Mouse (Mus musculus): ENCODE measurements at regions not wholly inside any gene's neighbourhood (a gene's known extent, or its start where the extent isn't known, plus 50 kb on each side); places are given as distances from the start of the nearest gene placed in this dataset.

GRCm38 (mm10) chr2:134275881-134276280 lies 278.3 kb downstream of the Hao1 start:
- Histone ChIP-seq H3K36me3 (ENCODE audit: control insufficient read depth, insufficient read depth, low read length) (no peaks in the 10 kb centered on the region), H3K27ac (replicated peaks; ENCODE audit: low read depth, low read length) (no peak overlapping the region), H3K9ac (replicated peaks; ENCODE audit: low read length) (no peak overlapping the region), H3K4me1 (ENCODE audit: control insufficient read depth, insufficient read depth, low read length) (no peaks in the 10 kb centered on the region), H3K27me3 (ENCODE audit: control insufficient read depth, insufficient read depth, low read length) (no peaks in the 10 kb centered on the region), H3K4me3 (replicated peaks; ENCODE audit: low read depth, low read length) (no peak overlapping the region), H3K4me2 (ENCODE audit: low read length) (no peak overlapping the region), H3K9me3 (ENCODE audit: control insufficient read depth, low read length) (no peaks in the 10 kb centered on the region)
- DNase-seq = no peak
- WGBS = 33% methylated on average over 3 of the region's 3 CpGs
- no peak for ATAC-seq (ENCODE audit: low FRiP score, low TSS enrichment)

- H3K36me3 ChIP-seq (ENCODE audit: control insufficient read depth, insufficient read depth, low read length) = no peaks in the 10 kb centered on the region
- DNase-seq = no peak
Measured at GRCm38 (mm10) chr2:134268466-134268865, 285.7 kb downstream of the Hao1 start.

More at GRCm38 (mm10) chr2:134268466-134268865, 285.7 kb downstream of the Hao1 start:
- Histone ChIP-seq H3K27me3 (ENCODE audit: control insufficient read depth, insufficient read depth, low read length) (no peaks in the 10 kb centered on the region), H3K4me3 (replicated peaks; ENCODE audit: low read depth, low read length) (no peak overlapping the region), H3K4me1 (ENCODE audit: control insufficient read depth, insufficient read depth, low read length) (no peaks in the 10 kb centered on the region), H3K27ac (replicated peaks; ENCODE audit: low read depth, low read length) (no peak overlapping the region), H3K4me2 (ENCODE audit: low read length) (no peak overlapping the region), H3K9me3 (ENCODE audit: control insufficient read depth, low read length) (no peaks in the 10 kb centered on the region), H3K9ac (replicated peaks; ENCODE audit: low read length) (no peak overlapping the region)
- no peak for ATAC-seq (ENCODE audit: low FRiP score, low TSS enrichment)
- WGBS = 47% methylated on average over 2 of the region's 2 CpGs
